Mouse (Mus musculus): Measurements from ENCODE around the gene Dock6. TPM values are rescaled to one million over a fixed set of nuclear protein-coding genes. Genes with fewer than 3 reads are reported as not detected.

Gene Dock6
- polyA plus RNA-seq, 1 experiment from 2014 or later: 15.5 TPM

- no peaks in the 10 kb centered on the region for H3K4me1 ChIP-seq (replicated peaks; ENCODE audit: control insufficient read depth, insufficient read depth, low read length)
- H3K4me3 ChIP-seq (ENCODE audit: low read depth, low read length): no peak overlapping the region
Observed at GRCm38 (mm10) chr9:21801121-21801520, 51.3 kb downstream of the Dock6 start.

GRCm38 (mm10) chr9:21799010-21799350, 53.5 kb downstream of the Dock6 start:
- WGBS: 23% methylated on average over 3 of the region's 3 CpGs
- TF ChIP-seq CTCF (IDR thresholded peaks at IDR 0.05; ENCODE audit: low read depth): no peak
- Histone ChIP-seq H3K4me3 (ENCODE audit: low read depth, low read length) (peak overlapping the region; percentile 77), H3K27ac (ENCODE audit: low read depth, low read length) (peak overlapping the region; percentile 71; the same call in 1 of the 2 replicates), H3K27me3 (replicated peaks; ENCODE audit: control insufficient read depth, insufficient read depth, low read length) (no peaks in the 10 kb centered on the region), H3K4me1 (replicated peaks; ENCODE audit: control insufficient read depth, insufficient read depth, low read length) (no peaks in the 10 kb centered on the region), H3K36me3 (ENCODE audit: control insufficient read depth, insufficient read depth) (peaks cover 44% of the 10 kb centered on the region), H3K4me2 (replicated peaks; ENCODE audit: low read depth) (peak overlapping the region; percentile 97), H3K9me3 (ENCODE audit: control insufficient read depth) (no peaks in the 10 kb centered on the region), H3K9ac (ENCODE audit: low read depth, low read length) (no peak overlapping the region)
- ATAC-seq: no peak

More at GRCm38 (mm10) chr9:21801121-21801520, 51.3 kb downstream of the Dock6 start:
- TF ChIP-seq CTCF (IDR thresholded peaks at IDR 0.05; ENCODE audit: low read depth): no peak
- ATAC-seq: no peak
- Histone ChIP-seq H3K9ac (ENCODE audit: low read depth, low read length) (no peak overlapping the region), H3K27me3 (replicated peaks; ENCODE audit: control insufficient read depth, insufficient read depth, low read length) (no peaks in the 10 kb centered on the region), H3K27ac (ENCODE audit: low read depth, low read length) (no peak overlapping the region), H3K9me3 (ENCODE audit: control insufficient read depth) (no peaks in the 10 kb centered on the region), H3K4me2 (replicated peaks; ENCODE audit: low read depth) (no peak overlapping the region), H3K36me3 (ENCODE audit: control insufficient read depth, insufficient read depth) (peaks cover 26% of the 10 kb centered on the region)
- WGBS: 86% methylated on average over 7 of the region's 7 CpGs

GRCm38 (mm10) chr9:21798345-21799009, 54.0 kb downstream of the Dock6 start, which contains the start of gene Kank2:
Kank2 (minus strand) TSS chr9:21798744.
- peak within 1 kb of the TSS; percentile 71 for H3K27ac ChIP-seq (ENCODE audit: low read depth, low read length)
- ATAC-seq: peak; percentile 80
- H3K4me2 ChIP-seq (replicated peaks; ENCODE audit: low read depth): peak within 1 kb of the TSS; percentile 97
- no peaks in the 10 kb centered on the region for H3K27me3 ChIP-seq (replicated peaks; ENCODE audit: control insufficient read depth, insufficient read depth, low read length)
- H3K9me3 ChIP-seq (ENCODE audit: control insufficient read depth): no peaks in the 10 kb centered on the region
- peak within 1 kb of the TSS; percentile 77 for H3K4me3 ChIP-seq (ENCODE audit: low read depth, low read length)
- H3K9ac ChIP-seq (ENCODE audit: low read depth, low read length): peak within 1 kb of the TSS; percentile 67
- H3K36me3 ChIP-seq (ENCODE audit: control insufficient read depth, insufficient read depth): peaks cover 49% of the 10 kb centered on the region
- TF ChIP-seq CTCF (IDR thresholded peaks at IDR 0.05; ENCODE audit: low read depth): peak; percentile 10; the same call in 1 of the 2 replicates
- WGBS: under 1% methylated on average over 50 of the region's 52 CpGs
- no peaks in the 10 kb centered on the region for H3K4me1 ChIP-seq (replicated peaks; ENCODE audit: control insufficient read depth, insufficient read depth, low read length)

GRCm38 (mm10) chr9:21797921-21798344, 54.5 kb downstream of the Dock6 start:
- TF ChIP-seq CTCF (IDR thresholded peaks at IDR 0.05; ENCODE audit: low read depth): no peak
- Histone ChIP-seq H3K27me3 (replicated peaks; ENCODE audit: control insufficient read depth, insufficient read depth, low read length) (no peaks in the 10 kb centered on the region), H3K27ac (ENCODE audit: low read depth, low read length) (peak overlapping the region; percentile 71), H3K4me3 (ENCODE audit: low read depth, low read length) (peak overlapping the region; percentile 77), H3K9me3 (ENCODE audit: control insufficient read depth) (no peaks in the 10 kb centered on the region), H3K4me2 (replicated peaks; ENCODE audit: low read depth) (peak overlapping the region; percentile 97), H3K36me3 (ENCODE audit: control insufficient read depth, insufficient read depth) (peaks cover 50% of the 10 kb centered on the region), H3K4me1 (replicated peaks; ENCODE audit: control insufficient read depth, insufficient read depth, low read length) (no peaks in the 10 kb centered on the region), H3K9ac (ENCODE audit: low read depth, low read length) (peak overlapping the region; percentile 67)
- peak; percentile 38 for ATAC-seq
- WGBS: under 1% methylated on average over 25 of the region's 26 CpGs

- WGBS: 63% methylated on average over 3 of the region's 3 CpGs
- no peak overlapping the region for H3K9ac ChIP-seq (ENCODE audit: low read depth, low read length)
- no peak overlapping the region for H3K27ac ChIP-seq (ENCODE audit: low read depth, low read length)
- no peak for ATAC-seq
- H3K4me2 ChIP-seq (replicated peaks; ENCODE audit: low read depth): peak overlapping the region; percentile 97
- H3K27me3 ChIP-seq (replicated peaks; ENCODE audit: control insufficient read depth, insufficient read depth, low read length): no peaks in the 10 kb centered on the region
- no peak overlapping the region; the same call in 1 of the 2 replicates for H3K4me3 ChIP-seq (ENCODE audit: low read depth, low read length)
- H3K36me3 ChIP-seq (ENCODE audit: control insufficient read depth, insufficient read depth): peaks cover 45% of the 10 kb centered on the region
- no peaks in the 10 kb centered on the region for H3K9me3 ChIP-seq (ENCODE audit: control insufficient read depth)
- TF ChIP-seq CTCF (IDR thresholded peaks at IDR 0.05; ENCODE audit: low read depth): no peak
- H3K4me1 ChIP-seq (replicated peaks; ENCODE audit: control insufficient read depth, insufficient read depth, low read length): no peaks in the 10 kb centered on the region
Observed at GRCm38 (mm10) chr9:21796919-21797318, 55.5 kb downstream of the Dock6 start.

GRCm38 (mm10) chr9:21796259-21796658, 56.2 kb downstream of the Dock6 start:
- no peaks in the 10 kb centered on the region for H3K9me3 ChIP-seq (ENCODE audit: control insufficient read depth)
- H3K4me2 ChIP-seq (replicated peaks; ENCODE audit: low read depth): peak overlapping the region; percentile 97
- H3K36me3 ChIP-seq (ENCODE audit: control insufficient read depth, insufficient read depth): peaks cover 39% of the 10 kb centered on the region
- H3K27ac ChIP-seq (ENCODE audit: low read depth, low read length): peak overlapping the region; percentile 5; the same call in 1 of the 2 replicates
- peak overlapping the region; percentile 34; the same call in 1 of the 2 replicates for H3K9ac ChIP-seq (ENCODE audit: low read depth, low read length)
- no peak for TF ChIP-seq CTCF (IDR thresholded peaks at IDR 0.05; ENCODE audit: low read depth)
- 56% methylated on average over 3 of the region's 3 CpGs for WGBS
- no peak for ATAC-seq
- H3K4me3 ChIP-seq (ENCODE audit: low read depth, low read length): no peak overlapping the region
- no peaks in the 10 kb centered on the region for H3K4me1 ChIP-seq (replicated peaks; ENCODE audit: control insufficient read depth, insufficient read depth, low read length)
- no peaks in the 10 kb centered on the region for H3K27me3 ChIP-seq (replicated peaks; ENCODE audit: control insufficient read depth, insufficient read depth, low read length)

Data from intestine, postnatal 0 days (tissue).